Mouse (Mus musculus) right cerebral cortex, postnatal 36 days (tissue): Measurements from ENCODE around the gene Tubg2.

Source experiments
- DNase-seq, 2 experiments: peaks; one replicate each; pipeline ENCODE4 v3.0.0; 2022; ENCODE audit warnings: low spot score in 2 of 2, mixed read lengths in 1 of 2

Gene Tubg2

GRCm38 (mm10) chr11:101178061-101179058, 22.7 kb downstream of the Tubg2 start:
- no peak for DNase-seq

GRCm38 (mm10) chr11:101179306-101179705, 23.6 kb downstream of the Tubg2 start:
- DNase-seq = no peak

GRCm38 (mm10) chr11:101180261-101180660, 24.6 kb downstream of the Tubg2 start:
- DNase-seq = no peak

GRCm38 (mm10) chr11:101180846-101181740, 25.4 kb downstream of the Tubg2 start:
- no peak for DNase-seq

GRCm38 (mm10) chr11:101181961-101182360, 26.3 kb downstream of the Tubg2 start:
- no peak for DNase-seq

GRCm38 (mm10) chr11:101182771-101183517, 27.2 kb downstream of the Tubg2 start:
- no peak for DNase-seq

GRCm38 (mm10) chr11:101184984-101185383, 29.3 kb downstream of the Tubg2 start:
- DNase-seq = no peak

GRCm38 (mm10) chr11:101185441-101185840, 29.7 kb downstream of the Tubg2 start:
- DNase-seq = no peak

GRCm38 (mm10) chr11:101186526-101187247, 31.0 kb downstream of the Tubg2 start:
- DNase-seq = no peak

- no peak for DNase-seq
Measured at GRCm38 (mm10) chr11:101187541-101187940, 31.8 kb downstream of the Tubg2 start.

GRCm38 (mm10) chr11:101188166-101188805, 32.6 kb downstream of the Tubg2 start:
- DNase-seq = no peak

GRCm38 (mm10) chr11:101189495-101190180, 33.9 kb downstream of the Tubg2 start:
- DNase-seq = no peak

GRCm38 (mm10) chr11:101190181-101190912, 34.6 kb downstream of the Tubg2 start:
- DNase-seq = no peak

GRCm38 (mm10) chr11:101190913-101191907, 35.5 kb downstream of the Tubg2 start:
- DNase-seq = no peak

GRCm38 (mm10) chr11:101191919-101192470, 36.3 kb downstream of the Tubg2 start:
- DNase-seq = no peak

- no peak for DNase-seq
Measured at GRCm38 (mm10) chr11:101192646-101193045, 36.9 kb downstream of the Tubg2 start.

GRCm38 (mm10) chr11:101193076-101193475, 37.4 kb downstream of the Tubg2 start:
- no peak for DNase-seq
